Mouse (Mus musculus) spleen, adult 18-20 months (tissue): ENCODE measurements around the gene Ralgps1.
"Not testable (repeated sequence)": the region's sequence is repeated elsewhere in the genome, so short reads cannot be mapped to it uniquely, and the experiment has no call there.

ENCODE experiments used
- DNase-seq, 2 experiments: peaks; one replicate each; pipeline ENCODE4 v3.0.0; 2022; ENCODE audit warnings: mixed read lengths in 2 of 2

The Ralgps1 gene

DNA sequence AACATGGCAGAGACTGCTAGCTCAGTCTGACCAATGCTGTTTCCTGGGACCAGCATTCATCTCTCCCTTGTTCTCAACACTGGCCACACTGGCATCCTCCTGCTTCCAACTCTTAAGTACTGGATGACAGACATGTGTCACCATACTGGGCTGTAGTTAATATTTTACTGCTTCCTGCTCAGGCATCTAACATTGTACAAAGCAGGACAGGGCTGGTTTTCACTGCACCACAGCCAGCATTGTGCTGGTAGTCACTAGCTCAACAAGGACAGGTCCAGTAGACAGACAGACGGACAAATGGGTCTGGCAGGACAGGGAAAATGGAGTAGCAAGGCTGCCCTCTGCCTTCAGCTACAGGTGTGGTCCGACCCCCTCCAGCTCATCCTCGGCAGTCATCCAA, 10.7 kb downstream of the Ralgps1 start:
- no peak for DNase-seq

DNA sequence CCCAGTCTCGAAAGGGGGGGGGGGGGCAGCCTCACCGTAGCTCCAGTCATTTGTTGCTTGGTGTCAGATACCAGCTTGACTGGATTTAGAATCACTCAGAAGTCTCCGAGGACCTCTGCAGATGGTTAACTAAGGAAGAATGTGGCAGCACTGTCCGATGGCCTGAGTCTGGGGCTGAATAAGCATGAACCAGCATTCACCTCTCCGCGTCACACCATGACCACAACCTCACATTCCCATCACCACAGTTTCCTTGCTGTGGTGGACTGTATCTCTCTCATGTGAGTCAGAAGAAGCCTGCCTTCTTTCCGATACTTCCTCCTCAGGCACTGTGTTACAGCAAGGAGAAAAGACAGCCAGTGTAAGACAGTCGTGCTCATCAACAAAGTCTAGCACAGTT, 12.1 kb downstream of the Ralgps1 start:
- no peak for DNase-seq

- DNase-seq, result no peak
These were observed 13.9 kb downstream of the Ralgps1 start for GRCm38 (mm10) chr2:33357250-33357838.

- no peak for DNase-seq
These were observed 15.7 kb downstream of the Ralgps1 start for GRCm38 (mm10) chr2:33355558-33355957.

DNA sequence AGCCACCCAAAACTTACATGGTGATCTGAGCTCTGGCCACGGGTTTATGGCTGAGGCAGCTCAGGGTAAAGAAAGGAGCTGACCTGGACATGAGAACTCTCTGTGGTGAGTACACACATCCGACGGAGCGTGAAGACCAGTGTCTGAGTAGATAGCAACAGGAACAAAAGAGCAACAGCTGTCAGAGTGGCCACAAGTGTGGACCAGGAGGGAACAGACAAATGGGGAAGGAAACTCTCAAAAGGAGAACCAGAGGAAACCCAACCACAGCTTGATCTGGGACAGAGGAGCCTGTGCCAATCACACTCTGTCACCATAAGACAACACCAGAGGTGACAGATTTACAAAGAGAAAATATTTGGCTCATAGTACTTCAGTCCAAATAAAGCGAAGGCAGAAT, 17.9 kb downstream of the Ralgps1 start:
- no peak for DNase-seq

GRCm38 (mm10) chr2:33351449-33351848, 19.8 kb downstream of the Ralgps1 start:
- no peak for DNase-seq

DNA sequence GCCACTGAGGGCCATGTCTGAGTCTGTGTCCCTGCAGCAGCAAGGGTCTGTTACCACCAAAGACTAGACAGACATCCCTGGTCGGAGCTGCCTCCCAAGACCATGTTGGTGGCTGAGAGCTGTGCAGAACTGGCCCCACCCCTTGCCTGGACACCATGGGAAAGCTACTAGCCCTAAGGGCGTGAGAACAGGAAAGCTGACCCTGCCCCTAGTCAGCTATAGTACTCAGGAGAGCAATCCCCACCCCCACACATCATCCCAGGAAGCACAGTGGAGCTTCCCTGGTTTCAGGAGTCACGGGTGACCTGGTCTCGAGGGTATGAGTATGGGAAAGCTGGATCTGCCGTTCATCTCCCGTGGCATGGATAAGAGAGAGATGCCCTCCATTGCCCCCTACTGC, 20.4 kb downstream of the Ralgps1 start:
- DNase-seq, result no peak

DNA sequence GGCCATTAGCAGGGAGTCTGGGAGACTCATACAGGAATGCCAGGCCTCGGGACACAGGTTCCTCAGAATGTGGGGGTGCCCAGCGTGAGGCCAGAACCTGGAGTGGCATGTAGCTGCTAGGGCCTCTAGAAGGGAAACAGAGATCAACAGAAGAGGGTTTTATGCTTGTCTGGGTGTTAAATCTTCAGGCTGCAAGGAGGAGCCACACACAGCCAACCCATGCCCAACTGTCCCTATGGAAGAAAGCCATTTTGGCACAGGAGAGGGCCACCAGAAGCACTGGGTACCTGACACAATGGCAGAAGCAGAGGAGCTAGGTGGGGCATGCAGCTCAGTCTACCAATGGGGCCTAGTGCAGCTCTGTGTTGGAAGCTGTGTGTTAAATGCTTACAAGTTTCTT, 21.7 kb downstream of the Ralgps1 start:
- no peak for DNase-seq

DNA sequence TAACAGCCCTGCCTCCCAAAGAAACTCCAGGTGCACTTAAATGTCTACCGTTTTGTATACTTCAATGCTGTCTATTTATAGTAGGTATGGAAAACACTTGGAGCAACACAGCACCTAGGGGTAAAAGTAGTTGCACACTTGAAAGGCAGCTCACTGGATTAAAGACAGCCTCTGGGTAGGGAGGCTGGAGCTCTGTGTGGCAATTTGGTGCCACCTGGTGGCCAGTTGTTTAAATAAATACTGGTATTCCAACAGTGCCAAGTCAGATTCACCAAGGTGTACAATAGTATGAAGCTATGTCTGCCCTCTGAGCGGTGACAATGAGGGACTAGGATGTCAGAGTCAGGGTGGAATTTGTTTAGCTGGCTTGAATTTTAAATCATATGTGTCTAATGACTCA, 22.2 kb downstream of the Ralgps1 start:
- peak; percentile 27 to 74 for DNase-seq

DNA sequence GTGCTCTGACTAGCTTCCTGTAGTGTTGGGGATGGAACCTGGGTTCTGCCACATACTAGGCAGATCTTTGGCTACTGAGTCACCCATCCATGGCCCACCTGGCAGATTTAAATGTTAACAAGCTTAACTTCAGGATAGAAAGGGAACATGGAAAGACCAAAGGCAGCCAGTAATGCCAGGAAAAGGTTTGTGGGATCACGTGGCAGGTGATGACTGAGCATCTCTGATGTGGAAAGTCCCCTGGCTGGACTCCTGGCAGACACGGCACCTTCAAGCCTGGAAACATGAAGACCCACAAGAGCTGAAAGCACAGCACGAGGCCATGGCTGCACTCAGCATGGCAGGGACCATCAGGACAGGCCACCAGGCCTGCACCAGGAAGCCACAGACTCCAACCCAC, 23.0 kb downstream of the Ralgps1 start:
- DNase-seq, result no peak

- DNase-seq, result peak in 1 of 2 experiments; percentile 37
These were observed 23.7 kb downstream of the Ralgps1 start for GRCm38 (mm10) chr2:33347607-33348006.

GRCm38 (mm10) chr2:33346749-33347148, 24.5 kb downstream of the Ralgps1 start:
- DNase-seq, result no peak

DNA sequence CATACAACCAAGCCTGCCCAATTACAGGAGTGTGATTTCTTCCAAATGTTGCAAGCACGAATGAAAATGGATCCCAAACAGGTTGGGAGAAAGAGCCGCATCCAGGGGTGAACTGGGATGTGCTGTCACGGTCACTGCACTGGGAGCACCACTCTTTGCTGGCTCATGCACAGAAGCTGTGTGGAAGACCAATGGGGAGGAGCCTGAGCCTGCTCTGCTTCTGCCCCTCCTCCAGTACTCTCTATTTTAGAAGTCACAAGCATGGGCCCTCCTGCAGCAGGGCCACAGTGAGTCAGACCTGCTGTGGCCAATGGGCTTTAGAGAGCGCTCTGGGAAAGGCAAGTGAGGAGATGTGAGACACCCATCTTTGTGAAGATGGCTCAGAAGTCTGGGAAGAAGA, 25.3 kb downstream of the Ralgps1 start:
- no peak for DNase-seq

DNA sequence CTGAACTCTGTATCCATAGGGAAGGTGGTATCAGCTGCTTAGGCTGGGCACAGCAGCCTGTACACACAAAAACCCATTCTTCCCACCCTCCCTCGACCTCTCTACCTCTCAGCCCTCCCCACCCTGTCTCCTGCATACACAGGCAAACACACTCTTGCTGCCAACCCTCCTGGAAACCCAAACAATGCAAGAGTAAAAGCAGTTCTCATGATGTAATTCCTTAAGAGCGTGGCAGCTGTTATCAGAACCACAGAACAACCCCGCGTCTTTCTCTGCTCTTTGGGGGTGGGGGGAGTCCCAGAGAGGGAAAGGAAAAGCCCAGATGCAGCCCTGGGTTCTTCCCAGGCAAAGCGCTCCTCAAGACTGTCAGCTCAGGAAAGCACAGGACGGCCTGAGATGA, 25.8 kb downstream of the Ralgps1 start:
- no peak for DNase-seq

DNA sequence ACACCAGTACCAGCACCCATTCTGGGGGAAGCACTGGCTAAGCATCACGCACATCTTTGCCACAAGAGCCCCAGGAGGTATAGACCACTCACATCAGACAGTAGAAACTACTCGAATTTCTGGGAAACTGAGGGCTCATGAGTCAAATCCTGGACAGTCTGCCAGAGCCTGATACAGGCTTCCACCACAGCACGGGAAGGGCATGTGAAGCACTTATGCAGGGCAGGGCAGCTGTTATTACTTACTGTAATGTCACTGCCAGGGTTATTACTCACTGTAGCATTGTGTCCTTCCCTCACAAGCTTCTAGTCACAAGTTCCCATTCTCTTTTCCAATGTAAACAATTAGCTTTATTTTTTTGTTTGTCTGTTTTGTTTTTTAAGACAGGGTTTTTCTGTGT, 27.9 kb downstream of the Ralgps1 start:
- no peak for DNase-seq

DNA sequence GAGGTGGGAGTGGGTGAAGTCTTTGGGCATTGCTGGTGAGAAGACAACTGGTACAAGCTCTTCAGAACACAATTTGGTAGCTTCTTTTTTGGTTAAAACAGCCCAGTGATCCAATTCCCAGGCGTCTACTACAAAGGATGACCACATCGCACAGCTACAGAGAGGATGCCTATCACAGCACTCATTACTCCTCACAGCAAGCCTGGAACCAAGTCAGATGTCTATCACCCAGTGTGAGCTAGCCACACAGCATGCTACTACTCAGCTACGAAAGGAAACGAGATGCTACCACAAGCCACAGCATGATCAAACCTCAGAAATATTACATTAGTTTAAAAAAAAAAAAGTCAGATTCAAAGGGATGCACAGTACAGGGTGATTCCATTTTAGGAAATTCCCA, 29.1 kb downstream of the Ralgps1 start:
- DNase-seq, result no peak

DNA sequence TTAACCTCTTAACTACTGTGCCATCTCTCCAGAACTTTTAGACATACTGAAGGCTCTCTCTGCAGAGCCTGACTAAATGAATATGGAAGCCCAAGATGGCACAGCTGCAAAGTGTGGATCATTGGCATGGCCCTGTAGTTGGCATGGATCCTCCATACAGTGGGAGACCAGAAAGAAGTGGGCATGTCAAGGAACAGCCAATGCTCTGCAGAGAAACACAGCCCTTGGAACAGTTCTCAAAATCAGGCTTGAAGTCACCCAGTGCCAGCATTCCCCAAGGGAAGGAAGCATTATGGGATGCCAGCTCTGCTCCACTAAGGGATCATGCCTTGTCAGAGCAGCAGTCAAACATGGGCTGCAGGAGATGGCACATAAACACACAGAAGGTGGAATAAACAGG, 35.5 kb downstream of the Ralgps1 start:
- DNase-seq, result no peak

DNA sequence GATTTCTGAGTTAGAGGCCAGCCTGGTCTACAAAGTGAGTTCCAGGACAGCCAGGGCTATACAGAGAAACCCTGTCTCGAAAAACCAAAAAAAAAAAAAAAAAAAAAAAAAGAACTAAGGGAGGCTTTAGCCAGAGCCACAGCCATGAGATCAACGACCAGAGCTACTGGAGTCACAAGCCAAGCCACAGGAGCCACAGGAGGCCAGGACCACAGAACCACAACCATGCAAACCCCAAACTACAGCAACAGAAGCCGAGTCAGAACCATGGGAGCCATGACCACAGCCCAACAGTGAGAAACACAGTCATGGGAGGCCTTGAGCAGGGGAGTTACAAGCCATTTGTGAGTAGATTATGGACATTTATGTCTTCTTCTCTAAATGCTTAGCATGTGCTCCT, 41.7 kb downstream of the Ralgps1 start:
- DNase-seq, result no peak

- peak; percentile 19 to 48 for DNase-seq
These were observed 42.3 kb downstream of the Ralgps1 start for GRCm38 (mm10) chr2:33328941-33329340.

- DNase-seq, result no peak
These were observed 45.9 kb downstream of the Ralgps1 start for GRCm38 (mm10) chr2:33325359-33325758.

DNA sequence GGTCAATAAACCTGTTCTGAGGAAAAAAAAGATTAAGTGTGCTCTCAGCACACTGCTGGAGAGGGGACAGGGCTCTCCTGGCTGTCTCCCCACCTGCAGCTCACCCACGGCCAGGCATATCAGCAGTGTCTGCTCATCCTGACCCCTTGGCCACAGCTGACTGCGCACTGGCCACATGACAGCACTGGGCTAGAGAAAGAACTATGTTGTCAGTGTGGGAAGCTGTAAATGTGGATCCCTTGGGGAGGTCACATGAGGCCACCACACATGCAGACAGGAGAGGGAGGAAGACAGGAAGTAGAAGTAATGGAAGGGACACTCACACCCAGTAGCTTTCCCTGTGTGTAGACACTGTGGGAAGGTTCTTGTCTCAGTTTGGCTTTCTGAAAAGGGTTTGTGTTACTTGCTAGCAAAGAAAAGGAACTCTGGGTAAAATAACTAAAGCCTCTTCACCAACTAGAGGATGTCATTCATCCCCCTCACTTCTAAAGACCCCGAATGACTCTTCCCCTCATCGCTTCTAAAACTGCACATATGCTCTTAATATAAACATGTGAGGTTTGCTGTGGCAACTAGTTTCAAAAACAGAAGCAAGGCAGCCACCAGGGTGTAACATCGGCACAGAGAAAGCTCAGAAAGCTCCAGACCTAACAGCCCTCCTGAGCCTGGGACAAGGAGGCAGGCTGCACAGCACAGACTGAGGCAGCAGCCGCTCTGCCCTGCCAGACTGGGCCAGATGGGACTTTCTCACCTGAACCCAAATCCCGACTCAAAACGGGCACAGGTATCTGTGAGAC, 47.3 kb downstream of the Ralgps1 start:
- DNase-seq, result no peak

GRCm38 (mm10) chr2:33323043-33323625, 48.2 kb downstream of the Ralgps1 start:
- not testable (repeated sequence) for DNase-seq

- DNase-seq, result no peak
These were observed 49.6 kb downstream of the Ralgps1 start for GRCm38 (mm10) chr2:33321641-33322040.

DNA sequence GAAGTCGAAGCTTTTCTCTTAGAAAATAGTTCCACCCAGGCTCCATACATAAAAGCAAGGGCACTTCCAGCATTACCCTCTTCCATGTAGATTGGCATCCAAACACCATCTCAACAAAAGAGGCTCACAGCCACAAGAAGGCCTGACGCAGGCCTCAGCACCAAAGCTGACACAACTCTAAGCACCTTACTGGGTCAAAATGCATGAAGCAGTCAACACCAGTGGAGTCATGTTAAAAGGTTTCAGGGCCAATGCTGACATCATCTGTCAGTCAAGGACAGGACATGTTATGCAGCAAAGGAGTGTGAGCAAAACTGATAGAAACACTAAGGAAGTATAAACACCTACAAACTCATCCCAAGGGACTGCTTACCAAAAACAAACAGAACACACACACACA, 50.3 kb downstream of the Ralgps1 start:
- no peak for DNase-seq
